Mouse (Mus musculus): ENCODE measurements around the gene Aurkb. TPM values are rescaled to one million over a fixed set of nuclear protein-coding genes. Genes with fewer than 3 reads are reported as not detected.
"Not testable (repeated sequence)": the region's sequence is repeated elsewhere in the genome, so short reads cannot be mapped to it uniquely, and the experiment has no call there.

Gene Aurkb
- polyA plus RNA-seq, 1 experiment from 2014 or later: 79.4 TPM

DNA sequence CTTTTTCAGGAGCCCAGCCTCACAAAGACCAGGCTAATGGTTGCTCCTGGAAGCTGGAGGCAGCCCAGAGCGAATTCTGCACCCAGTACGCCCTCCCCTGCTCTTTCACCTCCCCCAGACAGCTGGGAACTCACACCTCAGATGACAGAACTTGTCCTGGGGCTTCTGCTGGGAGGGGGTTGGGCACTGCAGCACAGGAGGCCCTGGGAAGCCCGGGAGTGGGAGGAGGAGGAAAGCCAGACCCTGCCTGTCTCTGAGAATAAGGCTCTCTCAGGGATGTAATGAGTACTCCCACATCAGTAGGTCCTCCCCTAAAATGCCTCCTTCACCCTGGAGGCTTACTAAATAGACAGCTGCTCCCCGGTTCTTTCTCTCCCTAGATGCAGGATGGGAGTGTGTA, 41.6 kb downstream of the Aurkb start:
- H3K4me3 ChIP-seq: no peak overlapping the region
- ATAC-seq (ENCODE audit: insufficient number of reproducible peaks, low FRiP score): no peak
- H3K4me2 ChIP-seq: peak overlapping the region; percentile 14
- peak overlapping the region; percentile 24; the same call in 1 of the 2 replicates for H3K9ac ChIP-seq
- peaks cover 24% of the 10 kb centered on the region for H3K36me3 ChIP-seq
- no peaks in the 10 kb centered on the region for H3K27me3 ChIP-seq (replicated peaks)
- H3K4me1 ChIP-seq (replicated peaks): peaks cover 49% of the 10 kb centered on the region
- WGBS: 25% methylated on average over 4 of the region's 4 CpGs
- peak overlapping the region; percentile 94 for H3K27ac ChIP-seq (ENCODE audit: poor library complexity, severe bottlenecking)
- no peaks in the 10 kb centered on the region for H3K9me3 ChIP-seq (replicated peaks)

DNA sequence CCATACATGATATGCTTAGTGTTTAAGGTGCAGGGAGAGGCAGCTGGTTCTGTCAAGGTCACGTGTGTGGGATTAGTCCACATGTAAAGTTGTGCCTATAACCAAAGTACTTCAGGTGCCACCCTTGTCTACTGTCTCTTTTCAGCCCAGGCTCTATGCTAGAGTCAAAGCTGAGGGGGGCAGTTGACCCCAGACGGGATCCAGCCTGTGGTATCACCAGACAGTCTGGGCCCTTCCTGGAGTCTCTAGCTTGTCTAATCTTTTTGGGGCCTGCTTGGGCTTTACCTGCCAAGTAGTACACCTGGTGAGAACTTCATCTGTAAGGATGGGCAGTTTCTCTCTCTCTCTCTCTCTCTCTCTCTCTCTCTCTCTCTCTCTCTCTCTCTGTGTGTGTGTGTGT, 42.1 kb downstream of the Aurkb start:
- Histone ChIP-seq H3K4me3 (peak overlapping the region; percentile 91), H3K4me1 (replicated peaks) (peaks cover 51% of the 10 kb centered on the region), H3K9me3 (replicated peaks) (no peaks in the 10 kb centered on the region), H3K27ac (ENCODE audit: poor library complexity, severe bottlenecking) (peak overlapping the region; percentile 94), H3K4me2 (peak overlapping the region; percentile 95), H3K36me3 (peaks cover 27% of the 10 kb centered on the region), H3K27me3 (replicated peaks) (no peaks in the 10 kb centered on the region), H3K9ac (peak overlapping the region; percentile 100; the same call in 1 of the 2 replicates)
- no peak for ATAC-seq (ENCODE audit: insufficient number of reproducible peaks, low FRiP score)
- WGBS: 52% methylated on average over 2 of the region's 2 CpGs

DNA sequence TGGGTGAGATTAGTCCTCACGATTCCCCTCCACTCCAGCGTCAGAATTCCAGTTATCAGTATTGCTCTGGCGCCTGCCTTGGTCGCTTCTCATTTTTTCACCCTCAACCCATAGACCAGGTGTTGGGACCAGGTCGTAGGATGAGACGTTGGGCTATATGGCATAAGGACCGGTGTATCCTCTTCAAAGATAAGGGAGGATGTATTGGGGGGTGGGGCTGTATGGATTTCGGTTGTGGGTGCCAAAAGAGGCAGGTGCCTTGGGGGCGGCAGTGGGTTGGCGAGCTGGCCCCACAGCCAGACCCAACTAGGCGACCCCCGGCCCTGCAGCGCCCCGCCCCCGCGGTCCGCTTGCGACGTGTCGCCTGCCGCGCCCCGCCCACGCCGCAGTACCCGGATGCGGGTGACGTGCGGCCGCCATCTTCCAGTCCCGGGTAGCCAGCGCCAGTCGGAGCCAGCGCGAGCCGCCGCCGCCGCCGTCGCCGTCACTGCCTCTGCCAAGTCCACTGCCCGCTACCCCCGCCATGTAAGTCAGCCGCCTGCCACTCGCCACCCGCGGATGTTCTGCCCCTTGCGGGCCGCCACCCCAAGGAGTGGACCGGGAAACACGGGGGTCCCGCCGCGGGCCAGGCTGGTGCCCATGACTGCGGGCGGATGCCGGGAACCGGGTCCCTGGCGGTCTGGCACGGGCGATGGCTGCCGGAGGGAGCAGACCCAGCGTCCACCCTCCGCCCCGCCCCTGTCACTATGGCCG, 42.8 kb downstream of the Aurkb start, which contains the start of gene Vamp2:
Gene Vamp2, plus strand, starts transcription at position 388 of the 753 bp plus-strand sequence.
- H3K27me3 ChIP-seq (replicated peaks): no peaks in the 10 kb centered on the region
- H3K27ac ChIP-seq (ENCODE audit: poor library complexity, severe bottlenecking): peak within 1 kb of the TSS; percentile 94
- peak within 1 kb of the TSS; percentile 95 for H3K4me2 ChIP-seq
- H3K9ac ChIP-seq: peak within 1 kb of the TSS; percentile 100
- no peaks in the 10 kb centered on the region for H3K9me3 ChIP-seq (replicated peaks)
- peak within 1 kb of the TSS; percentile 91 for H3K4me3 ChIP-seq
- under 1% methylated on average over 63 of the region's 67 CpGs for WGBS
- H3K36me3 ChIP-seq: peaks cover 30% of the 10 kb centered on the region
- ATAC-seq (ENCODE audit: insufficient number of reproducible peaks, low FRiP score): peak; percentile 85
- H3K4me1 ChIP-seq (replicated peaks): peaks cover 51% of the 10 kb centered on the region

DNA sequence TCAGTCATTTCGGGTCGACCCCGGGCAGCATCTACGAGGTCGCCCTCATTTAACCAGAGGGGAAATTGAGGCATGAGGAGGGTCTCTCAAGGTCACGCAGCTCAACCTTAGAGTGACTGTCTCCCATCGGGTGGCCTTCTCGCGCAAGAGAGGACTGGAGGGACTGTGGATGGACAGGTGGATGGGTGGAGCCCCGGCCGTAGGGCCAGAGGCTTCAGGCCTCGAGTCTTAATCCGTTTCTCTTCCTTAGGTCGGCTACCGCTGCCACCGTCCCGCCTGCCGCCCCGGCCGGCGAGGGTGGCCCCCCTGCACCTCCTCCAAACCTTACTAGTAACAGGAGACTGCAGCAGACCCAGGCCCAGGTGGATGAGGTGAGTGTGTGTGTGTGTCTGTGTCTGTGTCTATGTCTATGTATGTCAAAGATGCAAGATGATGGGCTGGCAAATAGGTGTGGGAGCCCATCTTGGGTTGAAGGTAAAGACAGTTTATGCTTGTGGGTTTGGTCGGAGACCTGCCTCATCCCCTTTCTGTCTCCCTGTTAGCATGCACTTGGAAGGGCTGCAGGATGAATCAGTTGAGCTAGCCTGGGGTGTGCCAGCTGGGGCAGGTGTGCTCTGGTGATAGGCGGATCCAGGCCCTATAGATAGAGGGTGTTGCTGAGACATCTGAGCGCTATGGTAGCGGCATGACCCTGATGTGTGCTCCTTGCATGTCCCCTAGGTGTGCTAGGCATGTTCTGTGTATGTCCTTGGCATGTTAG, 43.6 kb downstream of the Aurkb start:
- WGBS: 9% methylated on average over 25 of the region's 25 CpGs
- H3K9ac ChIP-seq: peak overlapping the region; percentile 100
- H3K4me3 ChIP-seq: peak overlapping the region; percentile 91
- ATAC-seq (ENCODE audit: insufficient number of reproducible peaks, low FRiP score): peak; percentile 46
- no peaks in the 10 kb centered on the region for H3K27me3 ChIP-seq (replicated peaks)
- H3K4me1 ChIP-seq (replicated peaks): peaks cover 51% of the 10 kb centered on the region
- peak overlapping the region; percentile 95 for H3K4me2 ChIP-seq
- no peaks in the 10 kb centered on the region for H3K9me3 ChIP-seq (replicated peaks)
- H3K27ac ChIP-seq (ENCODE audit: poor library complexity, severe bottlenecking): peak overlapping the region; percentile 94
- H3K36me3 ChIP-seq: peaks cover 30% of the 10 kb centered on the region

DNA sequence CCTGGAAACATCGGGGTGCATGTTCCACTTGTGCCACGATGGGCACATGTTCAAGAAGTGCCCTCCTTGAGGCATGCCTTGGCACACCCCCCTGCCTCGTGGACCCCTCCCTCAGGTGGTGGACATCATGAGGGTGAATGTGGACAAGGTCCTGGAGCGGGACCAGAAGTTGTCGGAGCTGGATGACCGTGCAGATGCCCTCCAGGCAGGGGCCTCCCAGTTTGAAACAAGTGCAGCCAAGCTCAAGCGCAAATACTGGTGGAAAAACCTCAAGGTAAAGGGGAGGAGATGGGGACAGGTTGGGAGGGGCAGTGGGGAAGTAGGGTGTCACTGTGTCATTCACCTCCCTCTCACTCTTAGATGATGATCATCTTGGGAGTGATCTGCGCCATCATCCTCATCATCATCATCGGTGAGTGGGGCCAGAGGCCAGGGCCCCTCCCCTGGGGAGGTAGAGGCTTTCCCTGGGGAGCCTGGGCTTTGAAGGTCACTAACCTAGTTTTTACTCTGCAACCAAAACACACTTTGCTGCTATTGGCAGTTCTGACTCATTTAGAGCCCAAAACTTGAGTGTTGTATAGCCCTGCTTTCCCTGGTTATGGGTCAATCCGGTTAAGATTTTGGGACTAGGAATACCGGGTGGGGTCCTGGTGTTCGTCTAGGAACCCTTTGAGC, 44.3 kb downstream of the Aurkb start:
- Histone ChIP-seq H3K9ac (peak overlapping the region; percentile 100), H3K4me2 (peak overlapping the region; percentile 95), H3K36me3 (peaks cover 30% of the 10 kb centered on the region), H3K27me3 (replicated peaks) (no peaks in the 10 kb centered on the region), H3K27ac (ENCODE audit: poor library complexity, severe bottlenecking) (peak overlapping the region; percentile 94), H3K4me1 (replicated peaks) (peaks cover 51% of the 10 kb centered on the region), H3K4me3 (peak overlapping the region; percentile 91), H3K9me3 (replicated peaks) (no peaks in the 10 kb centered on the region)
- 80% methylated on average over 12 of the region's 12 CpGs for WGBS
- ATAC-seq (ENCODE audit: insufficient number of reproducible peaks, low FRiP score): no peak

DNA sequence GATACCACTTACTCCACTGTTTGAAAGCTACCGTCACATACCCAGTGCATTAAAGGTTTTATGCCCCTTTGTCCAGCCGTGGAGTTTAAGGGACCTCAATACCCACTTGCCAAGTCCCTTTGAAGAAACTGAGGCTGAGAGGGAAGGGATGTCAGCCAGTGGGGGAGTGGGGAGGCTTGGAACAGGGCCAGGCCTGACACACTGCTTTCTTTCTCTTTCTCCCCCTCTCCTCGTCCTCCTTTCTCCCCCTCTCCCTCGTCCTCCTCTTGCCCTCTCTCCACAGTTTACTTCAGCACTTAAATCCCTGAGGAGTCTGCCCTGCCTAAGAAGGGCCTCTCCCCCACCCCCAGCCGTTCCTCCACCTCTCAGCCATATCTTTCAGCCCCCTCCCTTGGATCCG, 44.9 kb downstream of the Aurkb start:
- Histone ChIP-seq H3K9ac (peak overlapping the region; percentile 100), H3K27ac (ENCODE audit: poor library complexity, severe bottlenecking) (no peak overlapping the region), H3K4me2 (peak overlapping the region; percentile 95)

DNA sequence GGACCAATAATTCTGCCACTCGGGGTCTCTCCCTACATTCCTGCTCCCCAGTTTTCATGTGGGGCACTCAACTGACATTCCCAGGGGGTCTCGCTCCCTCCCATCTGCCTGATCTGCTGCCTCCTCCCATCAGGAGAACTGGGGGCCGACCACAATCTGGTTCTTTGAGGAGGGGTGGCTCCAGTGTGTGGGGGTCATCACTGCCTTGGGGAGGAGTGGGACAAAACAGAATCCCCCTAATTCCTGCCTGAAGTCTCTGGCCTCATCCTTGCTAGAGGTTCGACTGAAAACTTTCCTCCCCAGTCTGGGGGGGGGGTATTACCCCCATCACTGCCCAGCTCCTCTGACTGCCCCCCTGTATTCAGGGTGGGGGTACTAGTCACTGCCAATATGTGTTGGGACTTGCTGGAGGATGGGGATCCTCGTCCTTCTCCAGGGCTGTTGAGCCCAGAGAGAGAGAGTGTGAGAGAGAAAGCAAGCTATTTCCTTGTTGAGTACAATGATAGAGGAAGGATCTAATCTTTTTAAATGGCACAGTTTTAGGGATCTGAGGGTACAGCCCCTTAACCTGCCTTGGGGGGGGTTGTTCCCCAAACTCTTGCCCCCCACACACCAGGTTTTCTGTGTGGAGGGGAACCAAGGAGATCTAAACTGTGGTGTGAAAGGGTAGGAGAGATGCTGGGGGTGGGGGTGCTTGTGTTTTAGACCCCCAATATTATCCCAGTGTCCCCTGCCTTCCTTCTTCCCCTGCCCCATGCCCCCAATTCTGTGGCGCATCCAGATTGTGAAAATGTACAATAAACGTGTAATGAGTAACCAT, 46.3 kb downstream of the Aurkb start:
- Histone ChIP-seq H3K36me3 (peaks cover 30% of the 10 kb centered on the region), H3K9ac (no peak overlapping the region), H3K4me1 (replicated peaks) (peaks cover 56% of the 10 kb centered on the region), H3K9me3 (replicated peaks) (no peaks in the 10 kb centered on the region), H3K27me3 (replicated peaks) (no peaks in the 10 kb centered on the region), H3K27ac (ENCODE audit: poor library complexity, severe bottlenecking) (0 out of 2 replicates have a peak overlapping the region, but pooled peaks have one; percentile 3), H3K4me2 (no peak overlapping the region), H3K4me3 (no peak overlapping the region)
- ATAC-seq (ENCODE audit: insufficient number of reproducible peaks, low FRiP score): no peak
- WGBS: 62% methylated on average over 7 of the region's 7 CpGs

More for the DNA sequence above, 44.9 kb downstream of the Aurkb start:
- Histone ChIP-seq H3K4me3 (no peak overlapping the region), H3K36me3 (peaks cover 30% of the 10 kb centered on the region), H3K9me3 (replicated peaks) (no peaks in the 10 kb centered on the region), H3K4me1 (replicated peaks) (peaks cover 51% of the 10 kb centered on the region), H3K27me3 (replicated peaks) (no peaks in the 10 kb centered on the region)
- ATAC-seq (ENCODE audit: insufficient number of reproducible peaks, low FRiP score): no peak
- 53% methylated on average over 6 of the region's 6 CpGs for WGBS

DNA sequence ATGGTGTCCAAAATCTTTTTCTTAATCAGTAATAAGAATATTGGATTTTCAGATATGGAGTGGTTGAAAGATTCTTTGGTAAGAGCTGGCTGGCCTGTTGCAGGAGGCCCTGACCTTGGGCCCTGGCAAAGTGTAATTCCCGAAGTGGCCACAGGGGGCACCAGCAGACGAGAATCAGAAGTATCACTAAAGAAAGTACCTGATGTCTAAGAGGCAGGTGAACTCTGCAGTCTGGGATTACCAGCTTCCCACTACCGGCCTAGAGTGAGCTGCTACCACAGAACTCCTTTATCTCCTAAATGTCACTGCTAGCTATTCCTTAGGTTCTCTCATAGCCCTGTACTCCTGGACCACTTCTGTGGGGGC, 46.9 kb downstream of the Aurkb start:
- peaks cover 50% of the 10 kb centered on the region for H3K4me1 ChIP-seq (replicated peaks)
- H3K27ac ChIP-seq (ENCODE audit: poor library complexity, severe bottlenecking): 0 out of 2 replicates have a peak overlapping the region, but pooled peaks have one; percentile 3

DNA sequence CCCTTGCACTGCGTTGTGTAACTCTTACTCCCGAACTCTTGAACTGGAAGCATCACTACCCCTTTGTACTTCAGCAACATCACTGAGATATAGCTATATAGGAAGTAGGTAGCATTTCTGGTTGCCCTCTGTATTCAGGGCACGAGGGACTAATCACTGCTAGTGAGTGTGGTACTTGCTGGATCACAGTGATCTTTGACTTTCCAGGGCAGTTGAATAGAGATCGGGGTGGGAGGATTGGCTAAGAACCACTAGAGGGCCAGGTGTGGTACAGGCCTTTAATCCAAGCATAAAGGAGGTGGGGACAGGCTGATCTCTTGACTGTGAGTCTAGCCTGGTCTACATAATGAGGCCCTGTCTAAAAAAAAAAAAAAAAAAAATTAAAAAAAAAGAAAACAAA, 47.4 kb downstream of the Aurkb start:
- H3K36me3 ChIP-seq: peaks cover 30% of the 10 kb centered on the region
- ATAC-seq (ENCODE audit: insufficient number of reproducible peaks, low FRiP score): no peak
- no peak overlapping the region for H3K4me2 ChIP-seq
- WGBS: 87% methylated on average over 4 of the region's 4 CpGs
- H3K4me1 ChIP-seq (replicated peaks): peaks cover 50% of the 10 kb centered on the region
- no peaks in the 10 kb centered on the region for H3K27me3 ChIP-seq (replicated peaks)
- H3K9ac ChIP-seq: no peak overlapping the region
- H3K9me3 ChIP-seq (replicated peaks): no peaks in the 10 kb centered on the region
- no peak overlapping the region for H3K4me3 ChIP-seq
- no peak overlapping the region; the same call in 1 of the 2 replicates for H3K27ac ChIP-seq (ENCODE audit: poor library complexity, severe bottlenecking)

More for the DNA sequence above, 46.9 kb downstream of the Aurkb start:
- no peak for ATAC-seq (ENCODE audit: insufficient number of reproducible peaks, low FRiP score)
- Histone ChIP-seq H3K4me2 (no peak overlapping the region), H3K9ac (no peak overlapping the region), H3K9me3 (replicated peaks) (no peaks in the 10 kb centered on the region), H3K27me3 (replicated peaks) (no peaks in the 10 kb centered on the region), H3K4me3 (peak overlapping the region; percentile 5; the same call in 1 of the 2 replicates), H3K36me3 (peaks cover 30% of the 10 kb centered on the region)
- 8% methylated on average over 3 of the region's 3 CpGs for WGBS

DNA sequence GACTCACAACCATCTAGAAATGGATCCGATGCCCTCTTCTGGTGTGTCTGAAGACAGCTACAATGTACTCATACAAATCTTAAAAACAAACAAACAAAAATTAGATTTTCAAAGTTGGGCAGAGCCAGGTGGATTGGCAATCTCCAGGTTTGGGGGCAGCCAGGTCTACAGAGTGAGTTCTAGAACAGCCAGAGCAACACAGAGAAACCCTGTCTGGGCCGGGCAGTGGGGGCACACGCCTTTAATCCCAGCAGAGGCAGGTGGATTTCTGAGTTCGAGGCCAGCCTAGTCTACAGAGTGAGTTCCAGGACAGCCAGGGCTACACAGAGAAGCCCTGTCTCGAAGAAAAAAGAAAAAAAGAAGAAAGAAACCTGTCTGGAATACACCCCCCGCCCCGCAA, 48.4 kb downstream of the Aurkb start:
- H3K9ac ChIP-seq; H3K4me3 ChIP-seq; H3K4me2 ChIP-seq; H3K27me3 ChIP-seq (replicated peaks); H3K9me3 ChIP-seq (replicated peaks); ATAC-seq (ENCODE audit: insufficient number of reproducible peaks, low FRiP score): not testable (repeated sequence)
- peaks cover 30% of the 10 kb centered on the region for H3K36me3 ChIP-seq
- peaks cover 58% of the 10 kb centered on the region for H3K4me1 ChIP-seq (replicated peaks)
- 0 out of 2 replicates have a peak overlapping the region, but pooled peaks have one; percentile 90 for H3K27ac ChIP-seq (ENCODE audit: poor library complexity, severe bottlenecking)
- WGBS: 88% methylated on average over 7 of the region's 7 CpGs
